Mouse (Mus musculus): ENCODE results near the gene Dner. TPM values are rescaled to one million over a fixed set of nuclear protein-coding genes. Genes with fewer than 3 reads are reported as not detected.
"Not testable (repeated sequence)": the region's sequence is repeated elsewhere in the genome, so short reads cannot be mapped to it uniquely, and the experiment has no call there.

The Dner gene
- polyA plus RNA-seq, 1 experiment from 2014 or later = 0.05 TPM

DNA sequence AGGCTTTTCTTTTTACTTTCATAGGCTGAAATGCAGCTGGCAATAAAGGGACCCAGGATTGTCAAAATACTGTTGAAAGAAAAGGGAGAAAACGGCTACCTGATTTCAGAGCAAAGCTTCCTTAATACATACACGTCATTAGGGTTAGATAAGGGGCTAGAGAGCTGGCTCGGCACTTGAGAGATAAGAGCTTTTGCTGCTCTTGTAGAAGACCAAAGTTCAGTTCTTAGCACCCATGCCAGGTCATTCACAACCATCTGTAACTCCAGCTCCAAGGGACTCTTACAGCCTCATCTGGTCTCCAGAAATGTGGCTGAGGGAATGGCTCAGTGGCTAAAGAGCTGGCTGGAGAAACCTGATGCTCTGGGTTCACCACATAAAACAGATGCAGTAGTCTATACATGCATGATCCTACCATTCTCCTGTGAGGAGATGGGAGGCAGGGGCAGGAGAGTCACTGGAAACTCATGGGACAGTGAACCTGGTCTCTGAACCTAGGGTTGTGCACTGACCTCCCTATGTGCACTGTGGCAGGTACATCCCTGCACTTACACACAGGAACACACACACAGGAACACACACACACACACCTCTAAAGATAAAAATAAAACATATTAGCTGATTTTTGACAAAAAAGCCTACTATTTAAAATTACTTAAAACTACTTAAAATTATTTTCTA lies 348.1 kb downstream of the Dner start:
- Histone ChIP-seq H3K4me2 (ENCODE audit: low read depth, low read length) (no peak overlapping the region), H3K9me3 (replicated peaks; ENCODE audit: control insufficient read depth, low read length) (no peaks in the 10 kb centered on the region), H3K27ac (ENCODE audit: low read length) (no peak overlapping the region), H3K9ac (ENCODE audit: low read depth, low read length) (no peak overlapping the region), H3K27me3 (ENCODE audit: control insufficient read depth, insufficient read depth, low read depth, low read length) (no peaks in the 10 kb centered on the region), H3K36me3 (ENCODE audit: control insufficient read depth, insufficient read depth) (no peaks in the 10 kb centered on the region), H3K4me3 (ENCODE audit: low read depth, low read length) (no peak overlapping the region), H3K4me1 (ENCODE audit: control insufficient read depth, low read depth, low read length) (no peaks in the 10 kb centered on the region)
- no peak for ATAC-seq (ENCODE audit: low read depth)
- 26% methylated on average over 3 of the region's 3 CpGs for WGBS (ENCODE audit: insufficient replicate concordance)

GRCm38 (mm10) chr1:84332797-84333196 lies 363.2 kb downstream of the Dner start:
- H3K9me3 ChIP-seq (replicated peaks; ENCODE audit: control insufficient read depth, low read length); H3K4me3 ChIP-seq (ENCODE audit: low read depth, low read length); H3K27me3 ChIP-seq (ENCODE audit: control insufficient read depth, insufficient read depth, low read depth, low read length); H3K4me1 ChIP-seq (ENCODE audit: control insufficient read depth, low read depth, low read length); ATAC-seq (ENCODE audit: low read depth); H3K36me3 ChIP-seq (ENCODE audit: control insufficient read depth, insufficient read depth); H3K4me2 ChIP-seq (ENCODE audit: low read depth, low read length); H3K27ac ChIP-seq (ENCODE audit: low read length); H3K9ac ChIP-seq (ENCODE audit: low read depth, low read length): not testable (repeated sequence)
- 55% methylated on average over 3 of the region's 3 CpGs for WGBS (ENCODE audit: insufficient replicate concordance)

GRCm38 (mm10) chr1:84331861-84332260 lies 364.2 kb downstream of the Dner start:
- not testable (repeated sequence) for H3K4me1 ChIP-seq (ENCODE audit: control insufficient read depth, low read depth, low read length); ATAC-seq (ENCODE audit: low read depth); H3K9ac ChIP-seq (ENCODE audit: low read depth, low read length); H3K27ac ChIP-seq (ENCODE audit: low read length); H3K4me2 ChIP-seq (ENCODE audit: low read depth, low read length); H3K4me3 ChIP-seq (ENCODE audit: low read depth, low read length); H3K36me3 ChIP-seq (ENCODE audit: control insufficient read depth, insufficient read depth); H3K9me3 ChIP-seq (replicated peaks; ENCODE audit: control insufficient read depth, low read length); H3K27me3 ChIP-seq (ENCODE audit: control insufficient read depth, insufficient read depth, low read depth, low read length)
- 65% methylated on average over 11 of the region's 12 CpGs for WGBS (ENCODE audit: insufficient replicate concordance)

GRCm38 (mm10) chr1:84325309-84325708 lies 370.7 kb downstream of the Dner start:
- Histone ChIP-seq H3K36me3 (ENCODE audit: control insufficient read depth, insufficient read depth) (no peaks in the 10 kb centered on the region), H3K9ac (ENCODE audit: low read depth, low read length) (no peak overlapping the region), H3K4me2 (ENCODE audit: low read depth, low read length) (no peak overlapping the region), H3K27me3 (ENCODE audit: control insufficient read depth, insufficient read depth, low read depth, low read length) (no peaks in the 10 kb centered on the region), H3K9me3 (replicated peaks; ENCODE audit: control insufficient read depth, low read length) (no peaks in the 10 kb centered on the region), H3K4me1 (ENCODE audit: control insufficient read depth, low read depth, low read length) (no peaks in the 10 kb centered on the region), H3K27ac (ENCODE audit: low read length) (no peak overlapping the region), H3K4me3 (ENCODE audit: low read depth, low read length) (no peak overlapping the region)
- 56% methylated on average over 3 of the region's 3 CpGs for WGBS (ENCODE audit: insufficient replicate concordance)
- no peak for ATAC-seq (ENCODE audit: low read depth)

GRCm38 (mm10) chr1:84321327-84321726 lies 374.7 kb downstream of the Dner start:
- H3K9ac ChIP-seq (ENCODE audit: low read depth, low read length) = no peak overlapping the region
- H3K9me3 ChIP-seq (replicated peaks; ENCODE audit: control insufficient read depth, low read length) = no peaks in the 10 kb centered on the region
- 40% methylated on average over 4 of the region's 4 CpGs for WGBS (ENCODE audit: insufficient replicate concordance)
- ATAC-seq (ENCODE audit: low read depth) = no peak
- no peaks in the 10 kb centered on the region for H3K36me3 ChIP-seq (ENCODE audit: control insufficient read depth, insufficient read depth)
- no peaks in the 10 kb centered on the region for H3K27me3 ChIP-seq (ENCODE audit: control insufficient read depth, insufficient read depth, low read depth, low read length)
- no peak overlapping the region for H3K4me2 ChIP-seq (ENCODE audit: low read depth, low read length)
- no peak overlapping the region for H3K4me3 ChIP-seq (ENCODE audit: low read depth, low read length)
- no peaks in the 10 kb centered on the region for H3K4me1 ChIP-seq (ENCODE audit: control insufficient read depth, low read depth, low read length)
- H3K27ac ChIP-seq (ENCODE audit: low read length) = no peak overlapping the region

Small RNAs within 50 kb of the gene (microRNA-seq; reads per million reads assigned to microRNA genes)
- 3.2 reads per million, percentile 10 among the genes with 10 or more reads in this experiment for gene Mir5126

Other genes starting within 250 kb of the Dner start
- gene Fbxo36, start 143.6 kb upstream of the Dner start, polyA plus RNA-seq (2015; fragmentation: Nextera tagmentation; extraction: Ambion mirVana) = 4.4 and 6.6 TPM in 2 replicates
- gene Trip12, start 144.3 kb upstream of the Dner start, polyA plus RNA-seq (2015; fragmentation: Nextera tagmentation; extraction: Ambion mirVana) = 31.6 and 32.0 TPM in 2 replicates
- gene Slc16a14, start 238.9 kb upstream of the Dner start, polyA plus RNA-seq (2015; fragmentation: Nextera tagmentation; extraction: Ambion mirVana) = 0.04 TPM in 1 of 2 replicates, not detected in the other

All from liver, embryonic 16.5 days (tissue).